Comparison of ENCODE assay signal across 12 mouse cellular contexts in genomic region chr11:117062772-117063499, GRCm38 (mm10). TPM values are rescaled to one million over a fixed set of nuclear protein-coding genes. Genes with fewer than 3 reads are reported as not detected.
DNase-seq lines count a peak whose midpoint lies in the region; ATAC-seq and TF ChIP-seq lines count a peak whose summit lies in the region.
"Had no signal": no experiment of that assay in that cellular context is flagged by ENCODE, and none has a peak within 500 bp of the region (broad histone marks: within the 10 kb centered on the region; RNA-seq: fewer than 3 reads in every experiment).

No protein-coding gene starts in this region.

- peak overlapping the region; percentile 89 for H3K27ac ChIP-seq in layer of hippocampus, adult 2 months
- H3K27ac ChIP-seq in forebrain, embryonic 15.5 days (replicated peaks): peak overlapping the region; percentile 82
- peak overlapping the region; percentile 34 for H3K27ac ChIP-seq in hindbrain, embryonic 15.5 days (replicated peaks)
- H3K27ac ChIP-seq in neural tube, embryonic 13.5 days (replicated peaks): peak overlapping the region; percentile 79
- H3K27ac ChIP-seq: embryonic facial prominence, embryonic 13.5 days; liver, embryonic 15.5 days had no signal

- no peaks in the 10 kb centered on the region for H3K27me3 ChIP-seq in forebrain, embryonic 15.5 days
- H3K27me3 ChIP-seq in hindbrain, embryonic 15.5 days: no peaks in the 10 kb centered on the region
- peaks cover 6% of the 10 kb centered on the region; the same call in 1 of the 2 replicates for H3K27me3 ChIP-seq in neural tube, embryonic 13.5 days

- TF ChIP-seq CTCF in layer of hippocampus, adult 2 months (conservative IDR thresholded peaks at IDR 0.05): peak; percentile 19

- no peak overlapping the region for H3K9ac ChIP-seq in forebrain, embryonic 15.5 days (replicated peaks)
- H3K9ac ChIP-seq in hindbrain, embryonic 15.5 days: no peak overlapping the region
- H3K9ac ChIP-seq in neural tube, embryonic 13.5 days: no peak overlapping the region
- H3K9ac ChIP-seq: embryonic facial prominence, embryonic 13.5 days; liver, embryonic 15.5 days had no signal

- no peak overlapping the region for H3K4me3 ChIP-seq in layer of hippocampus, adult 2 months
- no peak overlapping the region for H3K4me3 ChIP-seq in forebrain, embryonic 15.5 days
- no peak overlapping the region for H3K4me3 ChIP-seq in hindbrain, embryonic 15.5 days
- H3K4me3 ChIP-seq in neural tube, embryonic 13.5 days: no peak overlapping the region
- H3K4me3 ChIP-seq: embryonic facial prominence, embryonic 13.5 days; liver, embryonic 15.5 days had no signal

- peak; percentile 49 to 54 for DNase-seq in layer of hippocampus, adult 2 months (ENCODE audit: low spot score in 2 of 2)
- DNase-seq in layer of hippocampus, postnatal 25 days (ENCODE audit: extremely low spot score in 1 of 2, low spot score in 1 of 2): no peak
- no peak for DNase-seq in cerebellum, adult 11-12 months
- DNase-seq: cerebellum, adult 11 months; left cerebral cortex, postnatal 4 days; thymus, postnatal 36 days had no signal

- 23% methylated on average over 14 of the region's 14 CpGs for WGBS in forebrain, embryonic 15.5 days
- WGBS in hindbrain, embryonic 15.5 days: 15% methylated on average over 14 of the region's 14 CpGs
- WGBS in neural tube, embryonic 13.5 days: 21% methylated on average over 14 of the region's 14 CpGs

- no peaks in the 10 kb centered on the region for H3K36me3 ChIP-seq in forebrain, embryonic 15.5 days
- H3K36me3 ChIP-seq in hindbrain, embryonic 15.5 days: no peaks in the 10 kb centered on the region
- no peaks in the 10 kb centered on the region for H3K36me3 ChIP-seq in neural tube, embryonic 13.5 days
- H3K36me3 ChIP-seq: embryonic facial prominence, embryonic 13.5 days; liver, embryonic 15.5 days had no signal

- peaks cover 38% of the 10 kb centered on the region for H3K4me1 ChIP-seq in forebrain, embryonic 15.5 days
- H3K4me1 ChIP-seq in hindbrain, embryonic 15.5 days (replicated peaks): peaks cover 32% of the 10 kb centered on the region
- peaks cover 45% of the 10 kb centered on the region for H3K4me1 ChIP-seq in neural tube, embryonic 13.5 days (replicated peaks)

- H3K4me2 ChIP-seq in forebrain, embryonic 15.5 days (replicated peaks): no peak overlapping the region
- no peak overlapping the region for H3K4me2 ChIP-seq in hindbrain, embryonic 15.5 days
- no peak overlapping the region for H3K4me2 ChIP-seq in neural tube, embryonic 13.5 days
- H3K4me2 ChIP-seq: embryonic facial prominence, embryonic 13.5 days; liver, embryonic 15.5 days had no signal

- peak; percentile 37 for ATAC-seq in forebrain, embryonic 15.5 days (replicated peaks)
- ATAC-seq in hindbrain, embryonic 15.5 days (ENCODE audit: low FRiP score, low read depth): 0 out of 2 replicates have a peak, but pooled peaks have one; percentile 9
- ATAC-seq in neural tube, embryonic 13.5 days (ENCODE audit: low read depth): peak; percentile 63
- no peak for ATAC-seq in megakaryocyte-erythroid progenitor cell, adult 5-6 weeks (replicated peaks; ENCODE audit: low FRiP score, low TSS enrichment, poor library complexity, severe bottlenecking)

- H3K9me3 ChIP-seq in forebrain, embryonic 15.5 days: no peaks in the 10 kb centered on the region
- H3K9me3 ChIP-seq in hindbrain, embryonic 15.5 days: no peaks in the 10 kb centered on the region
- H3K9me3 ChIP-seq in neural tube, embryonic 13.5 days: no peaks in the 10 kb centered on the region
- H3K9me3 ChIP-seq: embryonic facial prominence, embryonic 13.5 days; liver, embryonic 15.5 days had no signal

RNA-seq across cellular contexts. Expression of gene Sec14l1, which starts 52.0 kb away (rescaled TPM):
- 100 to 1,000 TPM; 226 to 239 TPM for total RNA-seq in layer of hippocampus, adult 2 months (2021)
- 100 to 1,000 TPM; 216 to 234 TPM for total RNA-seq in layer of hippocampus, postnatal 25 days (2021)
- 69.4 and 76.8 TPM in 2 replicates for polyA plus RNA-seq in forebrain, embryonic 15.5 days (2015; fragmentation: Nextera tagmentation; extraction: Ambion mirVana)
- 57.2 and 63.0 TPM in 2 replicates for polyA plus RNA-seq in hindbrain, embryonic 15.5 days (2015; fragmentation: Nextera tagmentation; extraction: Ambion mirVana)
- 57.6 and 67.0 TPM in 2 replicates for polyA plus RNA-seq in neural tube, embryonic 13.5 days (2015; fragmentation: Nextera tagmentation; extraction: Ambion mirVana)
- total RNA-seq in megakaryocyte-erythroid progenitor cell, adult 5-6 weeks (2014; fragmentation: Nextera tagmentation): 13.5 and 14.4 TPM in 2 replicates
- total RNA-seq in megakaryocyte-erythroid progenitor cell, adult 5-6 weeks (2017): 6.7 and 10.6 TPM in 2 replicates

Comparison
In these comparisons a context has a peak if more than half of its experiments do, and no peak if none do; other contexts are left out.
1. DNase-seq: peak in layer of hippocampus, adult 2 months (2 of 2); none in layer of hippocampus, postnatal 25 days (0 of 2) and cerebellum, adult 11-12 months (single experiment).
2. H3K27ac ChIP-seq: peak in every context shown above with its lines; median percentile 89 in layer of hippocampus, adult 2 months; 82 in forebrain, embryonic 15.5 days; 79 in neural tube, embryonic 13.5 days; 34 in hindbrain, embryonic 15.5 days.
3. RNA of gene Sec14l1, which starts 52.0 kb away (total RNA-seq): 226 to 239 TPM in layer of hippocampus, adult 2 months and 216 to 234 TPM in layer of hippocampus, postnatal 25 days; 6.7 to 14.4 TPM in megakaryocyte-erythroid progenitor cell, adult 5-6 weeks; every median in the first group is over 10 times any median in the second.